Comparison of ENCODE assay signal across 29 mouse cellular contexts in genomic region chr6:39818922-39819321, GRCm38 (mm10). TPM values are rescaled to one million over a fixed set of nuclear protein-coding genes. Genes with fewer than 3 reads are reported as not detected.
DNase-seq lines count a peak whose midpoint lies in the region; ATAC-seq and TF ChIP-seq lines count a peak whose summit lies in the region.
"Had no signal": no experiment of that assay in that cellular context is flagged by ENCODE, and none has a peak within 500 bp of the region (broad histone marks: within the 10 kb centered on the region; RNA-seq: fewer than 3 reads in every experiment).

No protein-coding gene starts in this region.

- H3K4me1 ChIP-seq in lung, postnatal 0 days (ENCODE audit: insufficient read depth, low read depth, low read length): no peaks in the 10 kb centered on the region
- no peaks in the 10 kb centered on the region for H3K4me1 ChIP-seq in lung, adult 2 months (ENCODE audit: control insufficient read depth, insufficient read depth, low read length)
- H3K4me1 ChIP-seq: embryonic facial prominence, embryonic 13.5 days; heart, embryonic 13.5 days; limb, embryonic 13.5 days; liver, embryonic 13.5 days; lung, embryonic 15.5 days; midbrain, embryonic 10.5 days; neural tube, embryonic 15.5 days had no signal

- no peak for TF ChIP-seq EP300 in lung, postnatal 0 days (IDR thresholded peaks at IDR 0.05)

- no peak overlapping the region for H3K9ac ChIP-seq in lung, postnatal 0 days (replicated peaks; ENCODE audit: low read depth)
- H3K9ac ChIP-seq: embryonic facial prominence, embryonic 13.5 days; heart, embryonic 13.5 days; limb, embryonic 13.5 days; liver, embryonic 13.5 days; lung, embryonic 15.5 days; neural tube, embryonic 15.5 days had no signal

- POLR2A ChIA-PET in Patski (lab: Charles Lee): no interaction called here

- no peaks in the 10 kb centered on the region for H3K36me3 ChIP-seq in lung, postnatal 0 days (ENCODE audit: insufficient read depth, low read length)
- H3K36me3 ChIP-seq: embryonic facial prominence, embryonic 13.5 days; heart, embryonic 13.5 days; limb, embryonic 13.5 days; liver, embryonic 13.5 days; lung, embryonic 15.5 days; midbrain, embryonic 10.5 days; neural tube, embryonic 15.5 days had no signal

- ATAC-seq in lung, postnatal 0 days: no peak
- no peak for ATAC-seq in Patski
- ATAC-seq in megakaryocyte progenitor cell, adult 5-6 weeks (replicated peaks; ENCODE audit: poor library complexity): 0 out of 2 replicates have a peak, but pooled peaks have one; percentile 17
- ATAC-seq: forebrain, embryonic 14.5 days; intestine, postnatal 0 days had no signal

- H3K4me3 ChIP-seq in lung, postnatal 0 days (ENCODE audit: low read depth, low read length): no peak overlapping the region
- H3K4me3 ChIP-seq in lung, adult 2 months (replicated peaks; ENCODE audit: extremely low read depth, low read depth, low read length): no peak overlapping the region
- H3K4me3 ChIP-seq: embryonic facial prominence, embryonic 13.5 days; erythroblast, embryonic 14.5 days; gastrocnemius, adult 2 months; heart, embryonic 13.5 days; limb, embryonic 13.5 days; liver, embryonic 13.5 days; lung, embryonic 15.5 days; midbrain, embryonic 10.5 days; neural tube, embryonic 15.5 days had no signal

- no peaks in the 10 kb centered on the region for H3K27me3 ChIP-seq in lung, postnatal 0 days (replicated peaks; ENCODE audit: insufficient read depth, low read length)
- peaks cover 45% of the 10 kb centered on the region for H3K27me3 ChIP-seq in Patski
- H3K27me3 ChIP-seq: embryonic facial prominence, embryonic 13.5 days; heart, embryonic 13.5 days; limb, embryonic 13.5 days; liver, embryonic 13.5 days; lung, embryonic 15.5 days; neural tube, embryonic 15.5 days had no signal

- DNase-seq in heart, adult 11 months: peak; percentile 37
- DNase-seq in heart, adult 9 months (ENCODE audit: low spot score in 2 of 2): no peak
- no peak for DNase-seq in lung, postnatal 0 days (ENCODE audit: low spot score)
- no peak for DNase-seq in lung, adult 2 months
- DNase-seq in Patski (ENCODE audit: low read depth, low spot score): no peak
- DNase-seq in urinary bladder, postnatal 25 days (ENCODE audit: low spot score): no peak
- DNase-seq in thymus, postnatal 36 days: no peak
- DNase-seq: adrenal gland, postnatal 10 days; cerebellum, adult 2 months; cerebellum, postnatal 25 days; embryo, embryonic 11 days; gastrocnemius, adult 2 months; heart, postnatal 14 days; kidney, postnatal 36 days; layer of hippocampus, adult 9-11 months; liver, embryonic 13.5 days; spleen, adult 18-20 months had no signal

- 44% methylated on average over 4 of the region's 4 CpGs for WGBS in lung, postnatal 0 days
- 41% methylated on average over 4 of the region's 4 CpGs for WGBS in lung, adult 2 months

- CTCF ChIA-PET in Patski (lab: Charles Lee): no interaction called here

- in situ Hi-C loops in Patski (cut with MboI; ENCODE audit: low pct_unique_long_range_greater_than_20kb): no loop called here

- 0 out of 2 replicates have a peak, but pooled peaks have one; percentile 14 for TF ChIP-seq CTCF in lung, postnatal 0 days (IDR thresholded peaks at IDR 0.05)
- TF ChIP-seq CTCF in lung, adult 2 months (IDR thresholded peaks at IDR 0.05; ENCODE audit: insufficient read depth, low read length): no peak
- peak; percentile 12 for TF ChIP-seq CTCF in Patski (IDR thresholded peaks at IDR 0.05)

- no peak for TF ChIP-seq POLR2A in lung, adult 2 months (IDR thresholded peaks at IDR 0.05; ENCODE audit: borderline replicate concordance, extremely low read depth, low read depth, low read length)

- H3K9me3 ChIP-seq in lung, postnatal 0 days (ENCODE audit: low read length): no peaks in the 10 kb centered on the region
- H3K9me3 ChIP-seq: embryonic facial prominence, embryonic 13.5 days; heart, embryonic 13.5 days; limb, embryonic 13.5 days; liver, embryonic 13.5 days; lung, embryonic 15.5 days; midbrain, embryonic 10.5 days; neural tube, embryonic 15.5 days had no signal

- no peak overlapping the region for H3K27ac ChIP-seq in lung, postnatal 0 days (ENCODE audit: low read length)
- H3K27ac ChIP-seq: embryonic facial prominence, embryonic 13.5 days; gastrocnemius, adult 2 months; heart, embryonic 13.5 days; limb, embryonic 13.5 days; liver, embryonic 13.5 days; lung, embryonic 15.5 days; macrophage; midbrain, embryonic 10.5 days; neural tube, embryonic 15.5 days had no signal

- no peak overlapping the region for H3K4me2 ChIP-seq in lung, postnatal 0 days (replicated peaks; ENCODE audit: low read depth, low read length)
- H3K4me2 ChIP-seq: embryonic facial prominence, embryonic 13.5 days; heart, embryonic 13.5 days; limb, embryonic 13.5 days; liver, embryonic 13.5 days; lung, embryonic 15.5 days; neural tube, embryonic 15.5 days had no signal

RNA-seq across cellular contexts. Expression of gene Mrps33, which starts 8.1 kb away (rescaled TPM):
- 116 and 124 TPM in 2 replicates for polyA plus RNA-seq in lung, postnatal 0 days (2015; fragmentation: Nextera tagmentation; extraction: Ambion mirVana)
- polyA plus RNA-seq in lung, adult 2 months (2012; rRNA removed): 34.2 and 73.7 TPM in 2 replicates
- polyA plus RNA-seq in Patski (2021): 69.3 TPM
- total RNA-seq in megakaryocyte progenitor cell, adult 5-6 weeks (2015): 109 and 141 TPM in 2 replicates
- total RNA-seq in megakaryocyte progenitor cell, adult 5-6 weeks (2017): 41.1 and 47.7 TPM in 2 replicates

RNA-seq across cellular contexts. Expression of gene Tmem178b, which starts 54.1 kb away (rescaled TPM):
- 0.10 and 0.24 TPM in 2 replicates for polyA plus RNA-seq in lung, postnatal 0 days (2015; fragmentation: Nextera tagmentation; extraction: Ambion mirVana)
- 0.34 and 0.37 TPM in 2 replicates for polyA plus RNA-seq in lung, adult 2 months (2012; rRNA removed)
- not detected for polyA plus RNA-seq in Patski (2021)
- not detected in 2 replicates for total RNA-seq in megakaryocyte progenitor cell, adult 5-6 weeks (2015)
- total RNA-seq in megakaryocyte progenitor cell, adult 5-6 weeks (2017): not detected in 2 replicates
- polyA plus RNA-seq: erythroblast, embryonic 14.5 days; liver, embryonic 13.5 days; macrophage; thymus, postnatal 0 days had no signal
